ENCODE assay signal across 8 mouse cellular contexts in the genomic region with DNA sequence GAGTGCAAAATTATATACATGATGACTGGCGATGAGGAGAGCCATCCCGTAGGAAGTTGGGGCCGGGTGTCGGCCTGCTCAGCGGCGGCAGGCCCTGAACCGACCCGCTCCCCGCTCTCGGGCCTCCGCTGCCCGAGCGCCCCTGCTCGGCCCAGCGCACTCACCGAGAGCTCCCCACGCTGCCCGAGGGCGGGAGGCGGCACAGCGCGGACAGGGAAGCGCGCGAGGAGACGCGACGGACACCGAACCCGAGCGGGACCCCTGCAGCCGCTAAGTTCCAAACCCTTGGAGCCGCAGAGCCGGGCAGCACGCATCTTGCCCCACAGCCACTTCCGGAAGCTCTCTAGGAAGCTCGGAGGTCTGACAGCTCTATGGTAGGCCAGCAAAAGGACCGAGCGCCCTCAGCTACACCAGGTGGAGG. TPM values are rescaled to one million over a fixed set of nuclear protein-coding genes. Genes with fewer than 3 reads are reported as not detected.
DNase-seq lines count a peak whose midpoint lies in the region; ATAC-seq and TF ChIP-seq lines count a peak whose summit lies in the region.

A gene (minus strand): TSS at position 340 of the 421 bp plus-strand sequence.

- DNase-seq in WW6 (ENCODE audit: low read depth, low spot score), result peak; percentile 67
- DNase-seq in cerebellum, postnatal 4 days (ENCODE audit: low spot score in 2 of 2), result peak; percentile 69 to 79
- DNase-seq in gastrocnemius, adult 18-20 months (ENCODE audit: low spot score), result peak; percentile 91
- peak; percentile 90 for DNase-seq in hindbrain, postnatal 0 days (ENCODE audit: low spot score)
- peak; percentile 86 to 87 for DNase-seq in left cerebral cortex, adult 2 months (ENCODE audit: extremely low spot score in 1 of 2, low spot score in 2 of 2)
- DNase-seq in right cerebral cortex, adult 2 months (ENCODE audit: low spot score in 2 of 2), result peak; percentile 88 to 89
- DNase-seq in urinary bladder, postnatal 14 days (ENCODE audit: low spot score), result peak; percentile 87

- H3K4me2 ChIP-seq in hindbrain, postnatal 0 days (ENCODE audit: low read depth, low read length), result peak within 1 kb of the TSS; percentile 68

- H3K9ac ChIP-seq in hindbrain, postnatal 0 days (replicated peaks; ENCODE audit: low read length), result peak within 1 kb of the TSS; percentile 90

- intact Hi-C loops in left cerebral cortex, adult 2 months (cut with DNase I), result loop anchor here (1.0 to 5.0 kb wide), 3 partner anchors 53 to 168 kb away; a partner anchor contains a TSS

- WGBS in hindbrain, postnatal 0 days, result under 1% methylated on average over 39 of the region's 39 CpGs

- no peaks in the 10 kb centered on the region for H3K4me1 ChIP-seq in hindbrain, postnatal 0 days (ENCODE audit: insufficient read depth, low read length)

- ATAC-seq in hindbrain, postnatal 0 days, result peak; percentile 99
- ATAC-seq in megakaryocyte, adult 5-6 weeks (ENCODE audit: poor library complexity, severe bottlenecking), result peak; percentile 100

- peak within 1 kb of the TSS; percentile 92 for H3K4me3 ChIP-seq in hindbrain, postnatal 0 days (ENCODE audit: low read length)
- peak within 1 kb of the TSS; percentile 73 for H3K4me3 ChIP-seq in left cerebral cortex, adult 2 months

- TF ChIP-seq CTCF in hindbrain, postnatal 0 days (IDR thresholded peaks at IDR 0.05; ENCODE audit: low read depth), result peak; percentile 28
- TF ChIP-seq CTCF in left cerebral cortex, adult 2 months (IDR thresholded peaks at IDR 0.05), result no peak

- peak within 1 kb of the TSS; percentile 90 for H3K27ac ChIP-seq in hindbrain, postnatal 0 days
- H3K27ac ChIP-seq in left cerebral cortex, adult 2 months, result peak within 1 kb of the TSS; percentile 86

- no peaks in the 10 kb centered on the region for H3K9me3 ChIP-seq in hindbrain, postnatal 0 days (ENCODE audit: low read length)

- no peaks in the 10 kb centered on the region for H3K27me3 ChIP-seq in hindbrain, postnatal 0 days (ENCODE audit: insufficient read depth, low read length)

- peaks cover 10% of the 10 kb centered on the region for H3K36me3 ChIP-seq in hindbrain, postnatal 0 days (ENCODE audit: insufficient read depth, low read length)

RNA-seq across cellular contexts. Expression of the gene that starts here (rescaled TPM):
- total RNA-seq in gastrocnemius, adult 18-20 months (2021), result 1 to 10 TPM; 6.2 to 6.3 TPM
- total RNA-seq in hindbrain, postnatal 0 days (2014; rRNA removed), result 7.1 and 8.9 TPM in 2 replicates
- polyA plus RNA-seq in hindbrain, postnatal 0 days (2015; fragmentation: Nextera tagmentation; extraction: Ambion mirVana), result 2.7 and 2.8 TPM in 2 replicates
- 10 to 100 TPM; 14.4 to 19.0 TPM for total RNA-seq in left cerebral cortex, adult 2 months (2021)
- 7.0 and 7.1 TPM in 2 replicates for total RNA-seq in megakaryocyte, adult 5-6 weeks (2015)
- 4.4 and 4.9 TPM in 2 replicates for total RNA-seq in megakaryocyte, adult 5-6 weeks (2017)

Comparison
In these comparisons a context has a peak if more than half of its experiments do, and no peak if none do; other contexts are left out.
1. Peak in every context shown above with its lines: DNase-seq, ATAC-seq, H3K4me3 ChIP-seq and H3K27ac ChIP-seq.